Mouse (Mus musculus) CH12.LX (cell line): ENCODE data around the gene Meis2.

Source experiments
- CTCF ChIP-seq, 2 experiments: IDR thresholded peaks in 1 of 2; conservative IDR thresholded peaks in 1 of 2; 2 replicates each; pipeline ENCODE4 v1.5.1; 2011 to 2012; ENCODE audit warnings: low read depth in 2 of 2, low read length in 2 of 2, improper control_type of control experiment in 1 of 2, inconsistent platforms in 1 of 2, mild to moderate bottlenecking in 1 of 2, moderate library complexity in 1 of 2
- ELF1 ChIP-seq: IDR thresholded peaks from 2 replicates; pipeline ENCODE4 v1.6.1; 2014; ENCODE audit warnings: low read depth, mild to moderate bottlenecking, inconsistent platforms, low read length, improper control_type of control experiment
- EP300 ChIP-seq: IDR thresholded peaks from 2 replicates; pipeline ENCODE4 v1.6.1; 2011; ENCODE audit warnings: low read length, improper control_type of control experiment
- HCFC1 ChIP-seq: IDR thresholded peaks from 2 replicates; pipeline ENCODE4 v1.6.1; 2012; ENCODE audit warnings: low read depth, mild to moderate bottlenecking, inconsistent platforms, low read length, improper control_type of control experiment
- JUN ChIP-seq: IDR thresholded peaks from 2 replicates; pipeline ENCODE4 v1.6.1; 2011; ENCODE audit warnings: low read depth, mild to moderate bottlenecking, low read length, improper control_type of control experiment, moderate library complexity; ENCODE audit not compliant: insufficient read depth
- MAFK ChIP-seq: IDR thresholded peaks from 2 replicates; pipeline ENCODE4 v1.6.1; 2011; ENCODE audit warnings: low read length, improper control_type of control experiment; ENCODE audit not compliant: insufficient replicate concordance
- MAX ChIP-seq: IDR thresholded peaks from 2 replicates; pipeline ENCODE4 v1.6.1; 2011; ENCODE audit warnings: low read length, improper control_type of control experiment
- MYC ChIP-seq: IDR thresholded peaks from 2 replicates; pipeline ENCODE4 v1.6.1; 2011; ENCODE audit warnings: low read depth, mild to moderate bottlenecking, improper control_type of control experiment, low read length
- NRF1 ChIP-seq: IDR thresholded peaks from 2 replicates; pipeline ENCODE4 v1.6.1; 2014; ENCODE audit warnings: low read depth, mild to moderate bottlenecking, inconsistent platforms, low read length, improper control_type of control experiment, moderate library complexity
- POLR2A ChIP-seq: IDR thresholded peaks from 2 replicates; pipeline ENCODE4 v1.6.1; 2011; ENCODE audit warnings: low read depth, mild to moderate bottlenecking, improper control_type of control experiment, low read length
- TBP ChIP-seq: conservative IDR thresholded peaks from 2 replicates; pipeline ENCODE4 v1.6.1; 2011; ENCODE audit warnings: low read depth, low read length, improper control_type of control experiment
- UBTF ChIP-seq: IDR thresholded peaks from 2 replicates; pipeline ENCODE4 v1.6.1; 2012; ENCODE audit warnings: low read depth, mild to moderate bottlenecking, inconsistent platforms, low read length, improper control_type of control experiment, moderate library complexity

DNA sequence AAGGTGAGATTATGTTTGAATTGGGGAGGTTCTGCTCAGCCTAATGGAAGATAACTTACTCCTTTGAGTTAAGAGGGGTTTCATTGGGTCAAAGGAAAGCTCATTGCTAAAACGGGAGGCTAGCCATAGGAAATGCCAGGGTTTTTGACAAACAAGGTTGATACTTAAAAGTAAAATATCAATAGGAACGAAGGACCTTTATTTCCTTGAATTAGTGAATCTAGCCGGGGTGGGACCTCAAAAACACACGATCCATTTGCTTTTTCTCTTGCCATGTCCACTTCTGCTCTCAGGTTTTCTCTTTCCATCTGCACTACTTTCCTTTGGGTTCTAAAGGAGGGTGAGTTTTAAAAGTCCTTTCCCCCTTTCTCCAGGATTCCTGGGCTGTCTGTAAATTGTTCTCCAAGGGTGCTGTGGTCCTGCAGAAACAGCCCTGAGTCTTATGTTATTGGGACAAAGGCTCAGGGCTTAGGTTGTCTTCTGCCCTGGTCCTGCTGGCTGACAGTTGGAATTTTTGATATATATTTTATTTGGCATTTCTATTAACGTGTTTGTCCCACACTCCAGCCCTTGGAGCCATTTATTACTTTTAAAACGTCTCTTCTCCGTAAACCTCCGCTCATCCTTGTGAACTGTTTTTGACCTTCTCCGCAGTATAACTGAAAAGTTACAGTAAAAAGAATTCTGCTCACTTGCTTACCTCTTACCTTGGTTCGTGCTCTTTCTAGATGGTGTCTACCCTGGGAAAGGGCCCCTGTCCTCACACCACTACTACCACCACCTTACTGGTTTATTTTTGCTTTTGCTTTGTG is 5.2 kb upstream of the Meis2 start:
- no peak for TF ChIP-seq UBTF
- no peak for TF ChIP-seq NRF1
- no peak for TF ChIP-seq CTCF (conservative IDR thresholded peaks at IDR 0.05 in 1 of 2, IDR thresholded peaks at IDR 0.05 in 1 of 2; ENCODE audit: low read depth in 2 of 2, low read length in 2 of 2)
- TF ChIP-seq HCFC1: no peak
- TF ChIP-seq MAX: no peak
- no peak for TF ChIP-seq EP300
- TF ChIP-seq JUN: no peak
- no peak for TF ChIP-seq MYC
- TF ChIP-seq POLR2A: no peak
- no peak for TF ChIP-seq ELF1
- TF ChIP-seq TBP: no peak
- TF ChIP-seq MAFK: no peak
